Mouse (Mus musculus) thymus, postnatal 10 days (tissue): ENCODE measurements around the gene Arsj.

ENCODE experiments used
- DNase-seq, 2 experiments: peaks; one replicate each; pipeline ENCODE4 v3.0.0; 2021; ENCODE audit warnings: low spot score in 2 of 2

Gene Arsj

GRCm38 (mm10) chr3:126400726-126401125, 37.2 kb downstream of the Arsj start:
- DNase-seq = no peak

GRCm38 (mm10) chr3:126402836-126403235, 39.4 kb downstream of the Arsj start:
- peak; percentile 9 to 64 for DNase-seq

GRCm38 (mm10) chr3:126404199-126404598, 40.7 kb downstream of the Arsj start:
- no peak for DNase-seq

- DNase-seq = no peak
Observed at GRCm38 (mm10) chr3:126430524-126431064, 67.1 kb downstream of the Arsj start.

- DNase-seq = no peak
Observed at GRCm38 (mm10) chr3:126439331-126439730, 75.8 kb downstream of the Arsj start.

GRCm38 (mm10) chr3:126449058-126449457, 85.6 kb downstream of the Arsj start:
- DNase-seq = no peak

GRCm38 (mm10) chr3:126449515-126449914, 86.0 kb downstream of the Arsj start:
- DNase-seq = no peak

GRCm38 (mm10) chr3:126455787-126456482, 92.5 kb downstream of the Arsj start:
- no peak for DNase-seq

GRCm38 (mm10) chr3:126463119-126463815, 99.8 kb downstream of the Arsj start:
- DNase-seq = no peak

- no peak for DNase-seq
Observed at GRCm38 (mm10) chr3:126464262-126464661, 100.8 kb downstream of the Arsj start.
